Mouse (Mus musculus) heart, adult 11 months (tissue): ENCODE data around the gene Lrrc28.
A peak's percentile ranks its signal among the peaks of the same experiment; 100 is the strongest.

ENCODE experiments used
- DNase-seq: peaks from one replicate; pipeline ENCODE4 v3.0.0; 2022

The Lrrc28 gene

DNA sequence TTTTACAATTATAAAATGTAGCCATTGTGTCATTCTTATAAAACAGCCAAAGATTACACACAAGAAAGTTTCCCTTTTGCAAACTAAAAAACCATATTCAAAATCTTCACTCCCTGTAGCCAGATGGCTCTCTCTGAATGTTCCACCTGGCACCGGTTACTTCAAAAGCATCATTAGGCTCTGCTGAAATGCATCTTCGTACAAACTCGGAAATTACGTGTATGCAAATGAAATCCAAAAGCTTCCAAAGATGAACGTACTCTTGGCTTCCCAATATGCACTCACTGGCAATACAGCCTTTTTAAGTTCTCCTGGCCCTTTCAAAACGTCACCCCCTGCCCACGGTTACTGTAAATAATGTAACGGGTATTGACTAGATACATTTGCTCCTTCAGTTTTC lies 777 bp downstream of the Lrrc28 start:
- DNase-seq: no peak

GRCm38 (mm10) chr7:67642955-67643354 lies 2.1 kb downstream of the Lrrc28 start:
- DNase-seq: no peak

DNA sequence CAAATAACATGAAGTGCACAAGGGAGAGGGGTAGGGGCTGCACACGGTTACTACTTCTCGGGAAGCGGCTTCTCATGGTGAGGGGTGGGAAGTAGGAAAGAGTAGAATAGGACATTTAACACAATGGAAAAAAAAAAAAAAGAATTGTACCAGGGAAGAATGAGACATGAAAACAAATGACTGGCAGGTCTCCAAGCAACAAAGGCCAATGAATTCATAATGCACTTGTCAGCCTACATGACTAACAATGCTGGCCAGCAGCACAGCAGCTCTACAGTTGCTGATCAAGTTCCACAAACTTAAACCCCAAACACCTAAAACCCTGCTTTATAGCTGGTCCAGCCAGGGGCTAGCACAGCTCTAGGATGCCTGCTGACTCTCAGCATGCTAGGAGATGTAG lies 6.1 kb downstream of the Lrrc28 start:
- peak; percentile 85 for DNase-seq

GRCm38 (mm10) chr7:67636161-67636560 lies 8.9 kb downstream of the Lrrc28 start:
- DNase-seq: peak; percentile 67

DNA sequence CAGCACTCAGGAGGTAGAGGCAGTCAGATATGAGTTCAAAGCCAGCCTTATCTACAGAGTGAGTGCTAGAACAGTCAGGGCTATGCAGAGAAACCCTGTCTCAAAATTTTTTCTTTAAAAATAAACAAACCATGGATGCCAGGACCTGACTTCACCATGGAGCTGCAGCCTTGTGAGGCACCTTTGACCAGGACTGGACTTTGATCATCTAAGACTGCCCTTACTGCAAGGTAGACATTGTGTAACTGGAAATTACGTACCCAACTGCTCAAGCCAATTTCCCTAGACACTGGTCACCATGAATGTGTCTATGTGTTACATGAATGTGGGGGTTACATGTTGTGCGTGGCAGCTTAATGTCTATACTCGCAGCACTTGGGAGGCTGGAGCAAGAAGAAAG lies 10.9 kb downstream of the Lrrc28 start:
- peak; percentile 35 for DNase-seq

GRCm38 (mm10) chr7:67632380-67632779 lies 12.7 kb downstream of the Lrrc28 start:
- peak; percentile 88 for DNase-seq

DNA sequence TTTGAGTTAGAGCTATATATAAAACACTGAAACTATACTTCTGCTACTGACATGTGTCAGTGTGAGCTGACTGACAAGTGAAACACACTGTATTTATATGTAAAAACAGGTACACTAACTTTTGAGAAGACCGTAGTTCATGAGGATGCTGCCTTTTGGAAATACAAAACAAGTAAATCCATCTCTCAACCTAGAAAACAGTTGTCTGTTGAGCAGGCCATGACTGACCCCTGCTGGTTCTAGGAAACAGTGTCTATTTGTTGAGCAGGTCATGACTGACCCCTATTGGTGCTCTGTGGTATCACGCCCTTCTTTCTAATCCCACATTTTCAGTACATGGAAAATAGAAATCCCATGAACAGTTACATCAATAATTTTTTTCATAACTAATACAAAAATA lies 14.3 kb downstream of the Lrrc28 start:
- DNase-seq: peak; percentile 92

- DNase-seq: peak; percentile 87
Observed at GRCm38 (mm10) chr7:67629681-67630080, 15.4 kb downstream of the Lrrc28 start.

GRCm38 (mm10) chr7:67626671-67627070 lies 18.4 kb downstream of the Lrrc28 start:
- peak; percentile 78 for DNase-seq

GRCm38 (mm10) chr7:67622151-67622550 lies 22.9 kb downstream of the Lrrc28 start:
- peak; percentile 23 for DNase-seq

DNA sequence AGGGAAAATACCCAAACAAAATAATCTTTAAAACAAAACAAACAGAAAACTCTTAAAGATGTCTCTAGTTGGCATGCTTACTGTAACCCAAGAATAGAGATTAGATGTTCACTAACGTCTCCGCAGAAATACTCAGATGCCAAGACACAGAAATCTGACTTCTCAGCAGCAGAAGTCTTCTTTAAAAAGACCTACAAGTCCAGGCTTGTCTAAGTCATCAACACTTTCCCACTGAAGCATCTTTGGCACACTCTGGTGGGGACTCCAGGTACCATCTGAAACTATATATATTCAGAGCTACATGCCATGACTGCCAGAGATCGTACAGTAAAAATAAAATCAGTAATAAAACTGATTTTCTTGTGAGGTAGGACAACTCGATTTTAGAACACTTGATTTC lies 25.2 kb downstream of the Lrrc28 start:
- peak; percentile 86 for DNase-seq

DNA sequence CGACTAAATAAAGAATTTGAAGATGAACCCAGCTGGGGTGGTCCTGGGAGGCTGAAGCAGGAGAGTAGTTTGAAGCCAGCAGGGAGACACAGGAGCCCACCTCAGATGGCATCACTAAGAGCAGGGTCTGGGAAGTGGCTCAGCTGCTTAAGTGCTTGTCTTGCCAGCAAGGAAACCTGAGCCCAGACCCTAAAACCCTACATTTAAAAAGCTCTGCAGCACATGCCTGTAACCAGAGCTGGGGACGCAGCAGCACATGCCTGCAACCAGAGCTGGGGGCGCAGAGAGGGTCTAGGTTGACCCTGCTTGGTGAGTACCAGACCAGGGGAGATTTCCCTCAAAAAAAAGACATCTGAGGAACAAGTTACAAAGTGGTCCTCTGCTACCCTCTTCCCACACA lies 26.8 kb downstream of the Lrrc28 start:
- peak; percentile 70 for DNase-seq

DNA sequence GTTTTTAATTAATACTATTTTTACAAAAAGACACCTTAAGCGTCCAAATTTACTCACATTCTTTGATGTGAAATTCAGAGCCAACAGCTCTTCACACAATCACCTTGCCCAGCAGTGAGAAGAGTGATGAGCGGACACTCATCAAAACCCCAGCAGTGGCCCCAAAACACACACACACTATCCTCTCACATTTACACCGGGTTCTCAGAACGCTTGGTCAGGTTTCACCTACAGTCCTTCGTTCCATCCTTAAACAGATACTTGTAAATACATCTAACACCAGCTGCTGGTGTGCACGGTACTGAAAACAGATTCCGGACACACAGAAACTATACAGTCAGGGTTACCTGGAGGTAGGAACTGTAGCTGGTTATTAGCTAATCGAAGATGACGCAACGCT lies 27.4 kb downstream of the Lrrc28 start:
- peak; percentile 65 for DNase-seq

DNA sequence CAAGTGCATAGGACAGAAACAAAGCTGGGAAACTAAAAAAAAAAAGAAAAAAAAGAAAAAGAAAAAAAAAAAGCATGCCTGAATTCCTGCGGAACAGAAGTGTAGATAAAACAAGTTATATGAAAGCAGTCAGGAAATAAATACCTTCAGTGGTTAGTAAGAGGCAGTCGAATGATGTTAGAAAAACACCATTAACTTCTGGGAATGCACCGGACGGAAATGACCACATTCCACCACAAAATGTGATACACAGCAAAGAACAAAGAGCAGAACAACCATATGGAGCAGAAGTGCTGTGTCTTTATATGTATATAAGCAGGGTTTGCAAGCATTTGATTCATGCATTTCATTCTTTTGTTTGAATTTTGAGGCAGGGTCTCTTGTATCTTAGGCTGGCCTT lies 28.2 kb downstream of the Lrrc28 start:
- DNase-seq: no peak

- DNase-seq: no peak
Observed at GRCm38 (mm10) chr7:67614464-67614861, 30.6 kb downstream of the Lrrc28 start.

- peak; percentile 97 for DNase-seq
Observed at GRCm38 (mm10) chr7:67613795-67614463, 31.1 kb downstream of the Lrrc28 start.

GRCm38 (mm10) chr7:67608348-67609024 lies 36.6 kb downstream of the Lrrc28 start:
- DNase-seq: peak; percentile 24

DNA sequence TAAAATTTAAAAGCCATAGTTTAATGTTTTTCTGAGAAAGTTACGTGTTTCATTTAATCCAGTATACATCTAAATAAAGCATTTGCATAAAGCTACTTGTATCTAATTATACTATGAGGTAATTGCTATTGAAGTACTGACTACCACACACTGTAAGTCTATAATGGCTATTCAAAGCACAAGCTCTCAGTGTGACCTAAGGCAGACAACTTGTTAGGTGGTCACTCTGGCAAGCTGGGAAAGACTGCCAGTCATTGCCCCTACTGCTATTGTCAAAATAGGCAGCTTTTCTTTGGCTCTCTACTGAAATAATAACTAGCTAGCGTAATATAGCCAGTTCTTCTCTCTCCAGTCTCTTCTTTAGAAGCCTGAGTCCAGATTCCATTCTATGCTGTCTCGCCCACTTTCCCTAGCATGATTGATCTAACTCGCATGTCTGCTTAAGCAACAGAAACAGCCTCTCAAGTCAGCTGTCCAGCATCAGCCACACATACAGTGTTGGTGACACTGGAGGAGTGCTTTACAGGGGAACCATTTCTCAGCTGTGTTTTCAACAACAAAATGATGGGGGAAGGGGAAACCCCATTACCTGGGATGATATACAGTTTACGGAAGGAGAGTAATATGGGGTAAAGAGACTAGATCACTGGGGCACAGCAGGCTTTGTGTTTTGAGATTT lies 37.3 kb downstream of the Lrrc28 start:
- DNase-seq: peak; percentile 48

DNA sequence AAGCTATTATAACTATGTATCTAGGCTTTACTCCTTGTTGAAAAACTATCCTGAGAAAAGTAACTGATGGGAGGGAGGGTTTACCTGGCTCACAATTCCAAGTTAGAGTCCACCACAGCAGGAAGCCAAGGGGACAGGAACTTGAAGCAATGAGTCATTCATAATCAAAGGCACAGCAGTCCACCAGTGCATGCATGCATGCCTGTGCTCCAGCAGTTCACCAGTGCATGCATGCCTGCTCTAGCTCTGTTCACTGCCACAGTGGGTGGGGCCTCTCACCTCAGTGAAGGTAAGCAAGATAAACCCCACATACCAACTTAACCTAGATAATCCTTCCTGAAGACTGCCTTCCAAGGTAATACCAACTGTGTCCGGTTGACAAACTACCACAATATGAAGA lies 38.8 kb downstream of the Lrrc28 start:
- no peak for DNase-seq

DNA sequence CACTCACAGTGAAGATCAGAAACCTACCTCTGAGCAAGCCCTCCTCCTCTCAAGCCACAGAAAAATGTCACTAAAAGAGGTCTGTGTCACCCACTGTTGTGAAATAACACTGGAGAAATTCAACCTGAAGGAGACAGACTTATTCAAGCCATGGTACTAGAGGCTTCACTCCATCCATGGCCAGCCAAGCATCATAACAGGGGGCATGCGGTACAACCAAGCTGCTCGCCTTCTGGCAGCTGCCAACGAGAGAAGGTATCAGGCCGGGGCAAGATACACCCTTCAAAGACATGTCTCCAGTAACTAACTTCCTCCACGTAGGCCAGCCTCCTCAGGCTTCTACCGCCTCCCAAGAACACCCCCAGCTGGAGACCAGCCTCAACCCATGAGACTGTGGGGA lies 40.0 kb downstream of the Lrrc28 start:
- no peak for DNase-seq

GRCm38 (mm10) chr7:67598050-67598449 lies 47.0 kb downstream of the Lrrc28 start:
- DNase-seq: no peak

DNA sequence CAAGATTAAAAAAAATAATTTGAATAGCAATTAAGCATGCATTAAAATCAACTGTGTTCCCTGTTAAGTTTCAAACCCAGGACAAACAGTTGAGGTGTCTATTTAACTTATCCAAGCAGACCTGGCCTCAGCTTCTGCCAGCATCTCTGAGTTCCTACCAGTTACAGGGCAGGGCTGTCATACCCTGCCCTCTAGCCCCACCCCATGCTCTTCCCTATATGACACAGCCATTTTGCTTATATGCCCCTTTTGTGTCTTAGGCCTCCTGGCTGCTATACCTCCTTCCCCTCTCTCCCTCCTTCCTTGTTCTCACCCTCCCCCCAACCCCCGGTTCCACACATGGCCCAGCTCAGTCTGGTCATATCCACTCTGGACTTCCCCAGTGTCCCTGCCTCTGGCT lies 48.1 kb downstream of the Lrrc28 start:
- no peak for DNase-seq

DNA sequence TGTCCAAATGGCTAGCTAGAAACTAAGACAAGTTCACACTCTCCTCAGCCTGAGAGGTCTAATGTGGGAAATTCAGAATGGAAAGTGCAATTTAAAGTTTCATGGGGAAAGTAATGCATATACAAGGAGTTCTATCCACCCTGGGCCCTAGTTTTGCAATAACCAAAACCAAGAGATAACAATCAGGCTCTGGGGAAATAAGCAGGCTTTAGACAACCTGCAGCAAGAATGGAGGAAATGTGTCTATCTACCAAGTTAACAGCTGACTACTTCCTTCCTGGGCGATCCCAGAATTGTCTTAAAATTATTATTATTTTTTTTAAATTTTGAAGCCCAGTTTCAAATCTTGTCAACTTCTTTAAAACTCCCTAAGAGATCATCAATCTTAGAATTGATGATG lies 48.7 kb downstream of the Lrrc28 start:
- no peak for DNase-seq

- no peak for DNase-seq
Observed at GRCm38 (mm10) chr7:67593902-67594301, 51.2 kb downstream of the Lrrc28 start.
